Mouse (Mus musculus) midbrain, embryonic 11.5 days (tissue): ENCODE data around the gene Emc8. TPM values are rescaled to one million over a fixed set of nuclear protein-coding genes. Genes with fewer than 3 reads are reported as not detected.

Experiments used
- ATAC-seq: fragments of 200-750 bp; cut with Nextera tagmentation; 2 replicates; pipeline ENCODE4 v1.8.0; 2017; ENCODE audit warnings: moderate TSS enrichment, moderate library complexity; ENCODE audit not compliant: low FRiP score
- DNase-seq: peaks from one replicate; pipeline ENCODE4 v3.0.0; 2015; ENCODE audit warnings: low spot score; ENCODE audit errors: missing footprints
- H3K27ac ChIP-seq: fragments of 300-500 bp; sonication (generic); 2 replicates; pipeline ENCODE4 v1.5.1; 2014; ENCODE audit warnings: low read depth, low read length
- H3K27me3 ChIP-seq: fragments of 300-500 bp; sonication (generic); 2 replicates; pipeline ENCODE4 v1.6.1; 2014; ENCODE audit warnings: mild to moderate bottlenecking, low read length, moderate library complexity, mixed read lengths; ENCODE audit not compliant: control insufficient read depth, insufficient read depth
- H3K36me3 ChIP-seq: fragments of 300-500 bp; sonication (generic); 2 replicates; pipeline ENCODE4 v1.6.1; 2014; ENCODE audit warnings: mild to moderate bottlenecking, low read length, moderate library complexity, mixed read lengths; ENCODE audit not compliant: control insufficient read depth, insufficient read depth
- H3K4me1 ChIP-seq: fragments of 300-500 bp; sonication (generic); 2 replicates; pipeline ENCODE4 v1.6.1; 2014; ENCODE audit warnings: low read length; ENCODE audit not compliant: control insufficient read depth, insufficient read depth
- H3K4me2 ChIP-seq: fragments of 300-500 bp; sonication (generic); 2 replicates; pipeline ENCODE4 v1.6.1; 2014; ENCODE audit warnings: mild to moderate bottlenecking, moderate library complexity
- H3K4me3 ChIP-seq: fragments of 300-500 bp; sonication (generic); 2 replicates; pipeline ENCODE4 v1.5.1; 2014; ENCODE audit warnings: low read depth, low read length
- H3K9ac ChIP-seq: fragments of 300-500 bp; sonication (generic); 2 replicates; pipeline ENCODE4 v1.6.1; 2014; ENCODE audit warnings: low read length
- H3K9me3 ChIP-seq: fragments of 300-500 bp; sonication (generic); 2 replicates; pipeline ENCODE4 v1.6.1; 2016; ENCODE audit warnings: low read length; ENCODE audit not compliant: control insufficient read depth
- WGBS: fragments of 180-500 bp; shearing (Covaris S2); extraction: QIAGEN DNeasy Blood & Tissue Kit; methylation state at CpG from one replicate; pipeline ENCODE4 v1.1.7; 2014; 5-methylcytosine and 5-hydroxymethylcytosine counted together
- polyA plus RNA-seq: library from polyadenylated mRNA; unstranded; fragments of >200 nt; fragmentation: Nextera tagmentation; extraction: Ambion mirVana; gene quantifications from 2 replicates; pipeline ENCODE4 v1.2.1, GENCODE M21; 2014

Emc8 gene
- polyA plus RNA-seq, 1 experiment from 2014 or later = 292 TPM

DNA sequence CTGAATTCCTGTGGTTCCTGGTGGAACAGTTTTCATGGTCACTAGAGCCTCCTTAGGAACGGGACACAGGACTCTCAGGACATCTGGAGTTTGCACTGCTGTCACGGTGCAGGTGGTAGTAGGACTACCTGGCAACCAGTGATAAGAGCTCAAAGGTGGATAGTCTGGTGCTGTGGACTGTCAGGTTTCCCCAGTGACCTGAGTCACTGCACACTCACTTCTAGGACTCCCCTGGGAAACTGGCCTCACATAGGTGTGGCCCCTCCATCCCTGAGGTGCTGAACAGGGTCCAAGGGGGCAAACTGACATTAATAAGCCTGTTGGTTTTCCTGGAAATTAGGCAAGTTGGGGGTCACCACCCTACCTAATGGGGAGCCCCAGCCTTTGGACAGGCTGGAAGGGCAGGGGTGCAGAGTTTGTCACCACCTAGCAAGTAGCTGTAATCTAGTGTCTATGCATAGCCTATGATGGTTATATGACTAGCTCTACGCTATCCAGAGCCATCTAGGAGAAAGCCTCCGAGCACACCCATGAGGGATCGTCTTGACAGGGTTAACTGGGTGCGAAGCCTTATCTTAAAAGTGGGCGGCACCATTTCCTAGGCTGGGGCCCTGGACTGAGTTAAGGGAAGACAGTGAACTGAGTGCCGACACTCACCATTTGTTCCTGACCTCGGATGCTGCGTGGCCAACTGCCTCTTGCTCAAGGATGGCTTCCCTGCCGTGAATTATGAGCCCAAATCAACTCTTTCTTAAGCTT is 11.4 kb upstream of the Emc8 start:
- 74% methylated on average over 11 of the region's 11 CpGs for WGBS
- no peak overlapping the region for H3K4me2 ChIP-seq
- no peaks in the 10 kb centered on the region for H3K27me3 ChIP-seq
- no peaks in the 10 kb centered on the region for H3K36me3 ChIP-seq
- no peak overlapping the region for H3K27ac ChIP-seq
- DNase-seq = no peak
- no peak overlapping the region for H3K9ac ChIP-seq
- H3K4me3 ChIP-seq = no peak overlapping the region
- H3K9me3 ChIP-seq = no peaks in the 10 kb centered on the region
- ATAC-seq = no peak
- H3K4me1 ChIP-seq = no peaks in the 10 kb centered on the region

DNA sequence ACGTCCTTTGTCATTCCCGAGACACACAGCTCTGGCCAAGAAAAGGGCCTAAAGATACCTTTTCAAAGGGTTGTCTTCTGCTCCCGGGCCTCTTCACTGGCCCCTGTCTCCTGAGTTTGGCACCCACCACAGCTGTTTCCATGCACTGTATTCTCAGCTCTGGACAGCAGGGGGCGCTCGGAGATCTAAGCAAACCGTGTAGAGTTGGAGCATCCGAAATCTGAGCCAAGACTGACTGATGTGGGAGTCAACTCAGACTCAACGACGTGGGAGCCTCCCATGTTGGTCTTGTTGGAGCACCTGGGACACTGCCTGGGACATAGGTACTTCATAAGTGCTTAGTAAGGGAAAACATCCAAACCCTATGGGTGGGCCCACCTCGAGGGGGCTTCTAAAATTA is 10.1 kb upstream of the Emc8 start:
- no peak overlapping the region for H3K4me2 ChIP-seq
- peak; percentile 99 for DNase-seq

DNA sequence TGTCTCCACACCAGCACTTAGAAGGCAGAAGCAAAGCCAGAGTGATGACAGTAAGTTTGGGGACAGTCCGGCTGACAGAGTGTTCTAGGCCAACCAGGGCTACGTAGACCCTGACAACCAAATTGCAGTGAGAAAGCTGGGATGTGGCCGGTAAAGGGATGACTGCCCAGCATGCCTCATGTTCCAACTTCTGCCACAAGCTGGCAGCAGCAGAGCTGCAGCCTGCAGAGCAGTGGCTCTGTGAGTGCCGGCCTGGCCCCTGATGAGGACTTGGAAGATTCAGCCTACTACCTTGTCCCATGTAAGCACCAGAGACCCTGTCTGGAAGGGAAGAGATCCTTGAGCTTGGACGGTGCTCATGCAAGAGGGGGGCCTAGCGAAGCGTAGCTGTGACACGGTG is 7.3 kb upstream of the Emc8 start:
- Histone ChIP-seq H3K36me3 (peaks cover 10% of the 10 kb centered on the region), H3K9me3 (no peaks in the 10 kb centered on the region), H3K4me1 (no peaks in the 10 kb centered on the region), H3K27me3 (no peaks in the 10 kb centered on the region), H3K4me2 (no peak overlapping the region), H3K9ac (no peak overlapping the region), H3K27ac (no peak overlapping the region), H3K4me3 (no peak overlapping the region)
- no peak for DNase-seq
- ATAC-seq = no peak
- WGBS = 72% methylated on average over 8 of the region's 8 CpGs

More for the DNA sequence above, 10.1 kb upstream of the Emc8 start:
- ATAC-seq = peak; percentile 52; the same call in 1 of the 2 replicates
- Histone ChIP-seq H3K4me1 (no peaks in the 10 kb centered on the region), H3K9ac (no peak overlapping the region), H3K27me3 (no peaks in the 10 kb centered on the region), H3K27ac (no peak overlapping the region), H3K36me3 (peaks cover under 1% of the 10 kb centered on the region), H3K9me3 (no peaks in the 10 kb centered on the region), H3K4me3 (no peak overlapping the region)
- WGBS = 13% methylated on average over 10 of the region's 10 CpGs

DNA sequence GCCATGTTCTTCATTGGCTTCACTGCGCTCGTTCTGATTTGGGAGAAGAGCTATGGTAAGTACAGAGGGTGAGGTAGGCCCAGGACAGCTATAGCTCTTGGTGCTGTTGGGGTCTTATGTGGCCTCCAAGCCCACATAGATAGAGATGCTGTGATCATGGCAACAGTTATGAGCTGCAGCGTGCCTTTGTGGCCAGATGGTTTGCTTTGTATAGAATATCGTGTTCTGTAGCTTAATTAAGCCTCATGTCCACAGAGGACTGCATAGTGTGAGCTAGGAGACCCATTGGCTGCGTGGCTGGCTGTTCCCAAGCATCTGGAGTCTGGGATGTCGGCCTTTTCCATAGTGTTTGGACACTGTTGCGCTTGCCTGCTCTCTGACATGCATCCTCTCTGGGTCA is 4.9 kb upstream of the Emc8 start:
- Histone ChIP-seq H3K36me3 (peaks cover 10% of the 10 kb centered on the region), H3K4me1 (peaks cover 6% of the 10 kb centered on the region), H3K4me3 (no peak overlapping the region), H3K4me2 (no peak overlapping the region), H3K27ac (no peak overlapping the region), H3K27me3 (no peaks in the 10 kb centered on the region), H3K9ac (no peak overlapping the region), H3K9me3 (no peaks in the 10 kb centered on the region)
- DNase-seq (no peak), ATAC-seq (no peak)
- WGBS = 97% methylated on average over 7 of the region's 7 CpGs

DNA sequence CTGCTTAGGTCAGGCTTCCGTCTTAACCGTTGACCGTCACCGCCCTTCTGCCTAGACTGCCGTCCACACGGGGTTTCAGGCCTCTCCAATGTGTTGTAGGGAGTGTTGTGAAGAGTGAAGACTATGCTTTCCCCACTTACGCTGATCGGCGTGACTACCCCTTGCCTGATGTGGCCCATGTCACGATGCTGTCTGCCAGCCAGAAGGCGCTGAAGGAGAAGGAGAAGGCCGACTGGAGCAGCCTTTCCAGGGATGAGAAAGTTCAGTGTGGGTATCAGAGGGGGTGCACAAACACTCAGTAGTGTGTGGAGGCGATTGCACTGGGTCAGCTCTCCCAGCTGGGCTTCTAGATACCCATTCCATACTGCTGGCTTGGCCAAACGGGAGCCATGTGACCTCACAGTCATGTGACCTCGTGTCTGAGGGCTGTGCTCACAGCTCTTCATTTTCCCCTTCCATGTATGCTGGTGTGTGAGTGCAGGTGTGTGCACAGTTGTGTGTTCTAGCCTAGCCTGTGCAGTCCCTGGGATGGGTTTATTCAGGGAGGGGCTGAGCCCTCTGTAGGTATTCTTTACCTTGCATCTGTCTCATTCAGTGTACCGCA is 4.4 kb upstream of the Emc8 start:
- Histone ChIP-seq H3K27me3 (no peaks in the 10 kb centered on the region), H3K4me3 (no peak overlapping the region), H3K36me3 (peaks cover 10% of the 10 kb centered on the region), H3K4me2 (no peak overlapping the region), H3K9ac (no peak overlapping the region), H3K27ac (no peak overlapping the region), H3K4me1 (peaks cover 6% of the 10 kb centered on the region), H3K9me3 (no peaks in the 10 kb centered on the region)
- ATAC-seq (no peak), DNase-seq (no peak)
- 89% methylated on average over 16 of the region's 16 CpGs for WGBS

DNA sequence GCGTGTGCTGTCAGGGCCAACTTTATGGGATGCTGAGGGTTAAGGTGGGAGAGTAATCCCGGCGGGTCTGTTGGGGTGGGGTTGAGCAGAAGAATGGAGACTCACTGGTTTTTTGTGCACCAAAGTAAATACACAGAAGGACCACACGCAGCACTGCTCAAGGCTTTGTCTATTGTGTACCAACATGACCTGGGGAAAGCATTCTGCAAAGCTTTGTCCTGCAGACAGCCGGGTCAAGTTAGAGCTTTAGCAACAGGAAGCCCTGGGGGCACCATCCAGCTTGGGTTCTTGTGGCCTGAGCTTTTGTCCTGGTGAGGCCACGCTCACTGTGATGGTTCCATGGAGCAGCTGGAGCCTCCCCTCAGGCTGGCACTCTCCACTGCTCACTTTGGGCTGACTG is 3.4 kb upstream of the Emc8 start:
- WGBS = 62% methylated on average over 6 of the region's 6 CpGs
- Histone ChIP-seq H3K9me3 (no peaks in the 10 kb centered on the region), H3K9ac (no peak overlapping the region), H3K27ac (no peak overlapping the region), H3K4me1 (peaks cover 9% of the 10 kb centered on the region), H3K4me2 (no peak overlapping the region), H3K4me3 (no peak overlapping the region), H3K36me3 (peaks cover 10% of the 10 kb centered on the region), H3K27me3 (no peaks in the 10 kb centered on the region)
- DNase-seq (no peak), ATAC-seq (no peak)

DNA sequence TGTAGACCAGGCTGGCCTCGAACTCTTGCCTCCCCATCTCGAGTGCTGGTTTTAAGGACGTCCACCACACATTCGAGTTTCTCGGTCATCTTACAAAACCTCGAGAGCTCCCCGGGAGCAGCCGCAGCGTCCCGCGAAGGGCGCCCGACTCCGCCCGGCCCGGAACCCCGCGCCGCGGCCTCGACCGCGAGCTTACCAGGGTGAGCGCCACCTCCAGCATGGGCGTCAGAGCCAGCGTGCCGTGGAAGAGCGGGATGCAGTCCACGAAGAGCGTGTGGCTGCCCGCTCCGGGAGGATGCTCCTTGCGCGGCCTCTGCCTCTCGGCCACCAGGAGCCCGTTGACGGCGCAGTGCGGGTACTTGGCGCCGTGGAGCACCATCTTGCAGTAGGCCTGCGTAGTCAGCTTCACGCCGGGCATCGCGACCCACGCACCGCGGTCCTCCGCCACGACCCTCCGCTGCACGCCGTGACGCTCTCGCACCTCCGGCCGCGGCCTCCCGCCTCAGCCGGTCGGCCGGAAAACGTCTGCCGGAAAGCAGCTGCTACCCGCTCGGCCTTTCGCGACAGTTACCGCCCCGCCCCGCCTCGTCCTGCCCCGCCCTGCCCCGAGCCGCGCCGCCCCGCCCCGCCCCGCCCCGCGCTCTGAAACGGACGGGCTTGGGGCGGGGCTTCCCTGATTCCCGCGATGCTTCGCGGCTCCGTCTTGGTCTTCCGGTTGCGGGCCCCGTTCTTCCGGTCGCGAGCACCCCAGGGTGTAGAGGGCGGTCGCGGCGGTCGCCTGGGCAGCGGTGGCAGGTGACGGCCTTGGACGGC is 606 bp downstream of the Emc8 start, which contains the start of the genes Gm27021 and Cox4i1:
Gene Gm27021 (minus strand): TSS at position 519 of the 813 bp plus-strand sequence.
Gene Cox4i1 (plus strand): TSS at position 662 of the 813 bp plus-strand sequence.
- WGBS = under 1% methylated on average over 92 of the region's 105 CpGs
- peaks cover 18% of the 10 kb centered on the region for H3K4me1 ChIP-seq

DNA sequence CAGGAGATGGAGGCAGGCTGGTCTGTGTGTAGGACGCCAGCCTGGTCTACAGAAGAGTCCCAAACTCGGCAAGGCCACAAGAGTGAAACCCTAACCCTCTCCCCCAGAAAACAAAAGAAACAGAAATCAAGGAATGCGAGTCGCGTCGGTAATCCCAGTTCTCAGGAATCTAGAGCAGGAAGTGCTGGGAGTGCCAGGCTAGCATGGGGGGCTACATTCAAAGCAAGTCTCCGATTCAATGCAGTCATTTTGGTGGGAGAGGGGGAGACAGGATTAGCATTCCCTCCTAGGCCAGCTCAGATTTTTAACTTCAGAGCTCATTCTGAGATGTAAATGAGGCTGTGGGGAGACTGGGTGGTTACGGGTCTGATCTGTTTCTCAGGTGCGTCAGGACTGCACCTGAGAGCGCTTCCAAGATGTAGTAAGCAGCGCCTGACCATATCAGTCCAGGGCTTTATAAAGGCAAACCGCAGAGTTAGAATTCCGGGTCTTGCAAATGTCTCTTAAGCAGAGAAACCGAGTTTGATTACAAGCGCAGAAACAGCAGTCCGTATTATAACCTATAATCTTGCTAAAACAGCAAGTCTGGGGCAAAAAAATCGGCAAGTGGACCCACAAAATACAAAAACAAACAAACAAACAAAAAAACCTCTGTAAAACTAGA is 1.4 kb downstream of the Emc8 start:
- peaks cover 18% of the 10 kb centered on the region for H3K4me1 ChIP-seq
- peak overlapping the region; percentile 92 for H3K4me3 ChIP-seq
- H3K4me2 ChIP-seq = peak overlapping the region; percentile 89
- no peaks in the 10 kb centered on the region for H3K27me3 ChIP-seq
- H3K27ac ChIP-seq = no peak overlapping the region
- no peaks in the 10 kb centered on the region for H3K9me3 ChIP-seq
- peak; percentile 88 for DNase-seq
- H3K36me3 ChIP-seq = no peaks in the 10 kb centered on the region
- 2% methylated on average over 17 of the region's 17 CpGs for WGBS
- H3K9ac ChIP-seq = peak overlapping the region; percentile 77
- ATAC-seq = no peak

More for the DNA sequence above, 606 bp downstream of the Emc8 start, which contains the start of the genes Gm27021 and Cox4i1:
- peak within 1 kb of the TSS; percentile 89 for H3K4me2 ChIP-seq
- H3K27me3 ChIP-seq = no peaks in the 10 kb centered on the region
- ATAC-seq (peak; percentile 93), DNase-seq (peak; percentile 99)
- peak within 1 kb of the TSS; percentile 77 for H3K9ac ChIP-seq
- peaks cover 2% of the 10 kb centered on the region for H3K36me3 ChIP-seq
- no peaks in the 10 kb centered on the region for H3K9me3 ChIP-seq
- H3K27ac ChIP-seq = peak within 1 kb of the TSS; percentile 27; the same call in 1 of the 2 replicates
- peak within 1 kb of the TSS; percentile 92 for H3K4me3 ChIP-seq
